Mouse (Mus musculus) urinary bladder, postnatal 36 days (tissue): ENCODE measurements at regions not wholly inside any gene's neighbourhood (a gene's known extent, or its start where the extent isn't known, plus 50 kb on each side); places are given as distances from the start of the nearest gene placed in this dataset.

Source experiments
- DNase-seq, 2 experiments: peaks; one replicate each; pipeline ENCODE4 v3.0.0; 2022; ENCODE audit warnings: low spot score in 2 of 2, mixed read lengths in 1 of 2

- DNase-seq: no peak
Measured at GRCm38 (mm10) chr6:148719062-148719461, 112.2 kb downstream of the Ipo8 start.

GRCm38 (mm10) chr6:148710406-148710805 is 120.9 kb downstream of the Ipo8 start:
- no peak for DNase-seq

- no peak for DNase-seq
Measured at GRCm38 (mm10) chr6:148708389-148708788, 122.9 kb downstream of the Ipo8 start.

- DNase-seq: peak in 1 of 2 experiments; percentile 5
Measured at GRCm38 (mm10) chr6:148705711-148706110, 125.6 kb downstream of the Ipo8 start.

GRCm38 (mm10) chr6:148693329-148693728 is 137.9 kb downstream of the Ipo8 start:
- DNase-seq: no peak

- peak; percentile 13 to 48 for DNase-seq
Measured at GRCm38 (mm10) chr6:148687770-148688169, 143.5 kb downstream of the Ipo8 start.

GRCm38 (mm10) chr6:148660152-148660551 is 171.1 kb downstream of the Ipo8 start:
- DNase-seq: no peak

- no peak for DNase-seq
Measured at GRCm38 (mm10) chr6:148653216-148653615, 178.1 kb downstream of the Ipo8 start.

- DNase-seq: no peak
Measured at GRCm38 (mm10) chr6:148652434-148652833, 178.8 kb downstream of the Ipo8 start.

GRCm38 (mm10) chr6:148647423-148648390 is 183.6 kb downstream of the Ipo8 start:
- DNase-seq: no peak

- DNase-seq: no peak
Measured at GRCm38 (mm10) chr6:148640595-148640994, 190.7 kb downstream of the Ipo8 start.

GRCm38 (mm10) chr6:148634148-148634547 is 190.0 kb upstream of the Tmtc1 start:
- no peak for DNase-seq

GRCm38 (mm10) chr6:148627090-148627605 is 183.0 kb upstream of the Tmtc1 start:
- no peak for DNase-seq

GRCm38 (mm10) chr6:148623119-148623770 is 179.1 kb upstream of the Tmtc1 start:
- no peak for DNase-seq

GRCm38 (mm10) chr6:148620034-148620433 is 175.8 kb upstream of the Tmtc1 start:
- DNase-seq: no peak

- no peak for DNase-seq
Measured at GRCm38 (mm10) chr6:148615931-148616330, 171.7 kb upstream of the Tmtc1 start.

- no peak for DNase-seq
Measured at GRCm38 (mm10) chr6:148615442-148615841, 171.3 kb upstream of the Tmtc1 start.

GRCm38 (mm10) chr6:148608881-148609280 is 164.7 kb upstream of the Tmtc1 start:
- no peak for DNase-seq

- no peak for DNase-seq
Measured at GRCm38 (mm10) chr6:148605226-148605625, 161.0 kb upstream of the Tmtc1 start.

GRCm38 (mm10) chr6:148604790-148605189 is 160.6 kb upstream of the Tmtc1 start:
- no peak for DNase-seq

GRCm38 (mm10) chr6:148603878-148604277 is 159.7 kb upstream of the Tmtc1 start:
- no peak for DNase-seq

- DNase-seq: no peak
Measured at GRCm38 (mm10) chr6:148603460-148603859, 159.3 kb upstream of the Tmtc1 start.

GRCm38 (mm10) chr6:148602894-148603293 is 158.7 kb upstream of the Tmtc1 start:
- no peak for DNase-seq
